Mouse (Mus musculus): Measurements from ENCODE around the gene Zfp414. TPM values are rescaled to one million over a fixed set of nuclear protein-coding genes. Genes with fewer than 3 reads are reported as not detected.
"Not testable (repeated sequence)": the region's sequence is repeated elsewhere in the genome, so short reads cannot be mapped to it uniquely, and the experiment has no call there.

Zfp414 gene
- total RNA-seq (2014; fragmentation: Nextera tagmentation): 73.2 and 79.9 TPM in 2 replicates
- 23.1 and 28.2 TPM in 2 replicates for total RNA-seq (2017)

DNA sequence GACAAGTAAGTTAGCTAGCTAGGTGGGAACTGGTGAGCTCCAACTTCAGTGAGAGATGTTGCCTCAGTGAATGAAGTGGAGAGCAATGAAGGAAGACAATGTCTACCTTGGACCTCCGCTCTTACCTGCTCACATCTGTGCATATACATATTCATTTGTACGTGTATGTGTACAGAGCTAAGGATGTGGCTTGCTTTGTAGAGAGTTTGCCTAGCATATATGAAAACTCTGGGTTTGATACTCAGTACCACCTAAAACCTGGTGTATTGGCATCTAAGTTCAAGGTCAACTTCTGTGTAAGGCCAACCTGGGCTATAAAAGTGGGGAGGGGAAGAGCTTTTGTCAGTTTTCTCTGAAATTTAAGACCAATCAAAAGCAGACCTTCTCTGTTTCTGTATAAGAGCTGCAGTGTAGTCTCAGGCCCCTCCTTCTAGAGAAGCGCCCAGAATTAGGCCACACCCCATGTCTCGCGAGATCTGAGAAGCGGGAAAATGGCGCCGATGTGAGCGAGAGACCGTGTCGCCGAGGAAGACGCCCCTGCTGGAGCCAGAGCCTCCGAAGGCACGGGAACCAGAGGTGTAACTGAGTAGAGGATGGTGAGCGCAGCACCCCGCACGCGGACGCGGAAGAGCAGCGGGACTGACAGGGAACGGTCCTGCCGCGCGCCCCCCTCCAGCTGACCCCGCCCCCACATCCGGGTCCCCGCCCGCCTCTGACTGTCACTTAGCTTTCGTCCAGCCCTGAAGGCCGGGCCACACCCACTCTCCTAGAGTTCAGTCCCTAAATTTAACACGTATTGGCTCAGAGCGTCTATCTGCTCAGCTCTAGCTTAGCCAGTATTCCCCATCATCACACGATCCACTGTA lies at the start of gene Zfp414:
TSS of gene Zfp414 (plus strand) at position 470 of the 866 bp plus-strand sequence.
- ATAC-seq (replicated peaks; ENCODE audit: poor library complexity, severe bottlenecking): peak; percentile 94

DNA sequence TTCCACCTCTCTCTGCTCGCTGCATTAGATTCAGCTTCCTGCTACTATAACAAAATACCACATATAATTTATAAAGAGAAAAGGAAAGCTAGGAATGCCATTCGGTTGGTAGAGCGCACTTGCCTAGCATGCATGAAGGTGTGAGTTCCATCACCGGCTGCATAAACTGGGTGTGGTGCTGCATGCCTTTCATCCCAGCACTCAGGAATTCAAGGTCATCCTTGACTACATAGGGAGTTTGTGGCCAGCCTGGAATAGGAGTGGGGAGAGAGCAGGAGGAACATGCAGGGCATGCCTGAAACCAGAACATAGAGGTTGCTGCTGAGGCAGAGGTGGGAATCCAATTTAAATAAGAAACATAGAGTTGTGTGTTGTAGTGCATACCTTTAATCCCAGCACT lies 44.8 kb upstream of the Zfp414 start:
- no peak for ATAC-seq (replicated peaks; ENCODE audit: poor library complexity, severe bottlenecking)

DNA sequence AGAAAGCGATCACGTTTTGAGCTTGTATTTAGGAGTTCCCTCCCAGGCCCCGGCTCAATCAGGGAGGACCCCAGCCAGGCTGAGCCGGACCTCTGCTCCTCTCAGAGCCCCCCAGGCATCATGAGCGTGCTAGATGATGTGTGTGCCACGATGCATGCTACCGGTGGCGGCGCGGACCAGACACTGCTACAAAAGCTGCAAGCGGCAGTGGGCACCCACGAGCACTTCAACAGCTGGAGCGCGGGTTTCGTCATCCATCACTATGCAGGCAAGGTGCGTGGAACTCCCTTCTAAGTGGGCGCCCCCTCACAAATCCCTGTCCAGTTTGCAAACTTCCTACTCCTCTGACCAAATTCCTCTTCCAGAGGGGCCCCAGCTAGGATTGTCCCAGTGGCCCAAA lies 42.9 kb upstream of the Zfp414 start:
- ATAC-seq (replicated peaks; ENCODE audit: poor library complexity, severe bottlenecking): no peak

DNA sequence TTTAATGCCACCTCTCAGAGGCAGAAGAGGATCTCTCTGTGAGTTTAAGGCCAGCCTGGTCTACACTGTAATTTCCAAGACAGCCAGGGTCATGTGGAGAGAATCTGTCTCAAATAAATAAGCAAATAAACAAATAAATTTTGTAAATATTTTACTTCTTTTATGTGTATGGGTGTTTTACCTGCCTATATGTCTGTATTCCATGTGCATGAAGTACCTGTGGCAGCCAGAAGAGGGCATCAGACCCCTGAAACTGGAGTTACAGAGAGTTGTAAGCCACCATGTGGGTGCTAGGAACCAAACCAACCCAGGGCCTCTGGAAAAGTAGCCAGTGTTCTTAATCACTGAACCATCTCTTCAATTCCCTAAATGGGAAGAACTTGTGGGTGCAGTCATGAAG lies 31.6 kb upstream of the Zfp414 start:
- ATAC-seq (replicated peaks; ENCODE audit: poor library complexity, severe bottlenecking): no peak

DNA sequence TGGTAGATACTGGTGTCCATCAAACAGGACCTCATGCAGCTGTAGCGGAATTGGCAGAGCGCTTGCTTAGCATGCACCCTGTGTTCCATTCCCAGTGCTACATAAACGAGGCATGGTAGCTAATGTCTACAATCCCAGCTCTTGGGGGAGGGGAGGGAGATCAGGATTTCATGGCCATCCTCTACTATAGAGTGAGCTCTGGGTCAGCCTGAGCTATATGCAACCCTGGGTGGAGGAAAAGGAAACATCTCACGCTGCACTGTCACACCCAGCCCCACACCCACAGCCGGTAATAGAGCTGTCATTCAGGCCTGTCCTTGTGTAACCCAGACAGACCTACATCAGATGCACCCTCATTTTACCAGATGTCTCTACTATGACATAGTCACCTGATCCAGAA lies 30.4 kb upstream of the Zfp414 start:
- no peak for ATAC-seq (replicated peaks; ENCODE audit: poor library complexity, severe bottlenecking)

DNA sequence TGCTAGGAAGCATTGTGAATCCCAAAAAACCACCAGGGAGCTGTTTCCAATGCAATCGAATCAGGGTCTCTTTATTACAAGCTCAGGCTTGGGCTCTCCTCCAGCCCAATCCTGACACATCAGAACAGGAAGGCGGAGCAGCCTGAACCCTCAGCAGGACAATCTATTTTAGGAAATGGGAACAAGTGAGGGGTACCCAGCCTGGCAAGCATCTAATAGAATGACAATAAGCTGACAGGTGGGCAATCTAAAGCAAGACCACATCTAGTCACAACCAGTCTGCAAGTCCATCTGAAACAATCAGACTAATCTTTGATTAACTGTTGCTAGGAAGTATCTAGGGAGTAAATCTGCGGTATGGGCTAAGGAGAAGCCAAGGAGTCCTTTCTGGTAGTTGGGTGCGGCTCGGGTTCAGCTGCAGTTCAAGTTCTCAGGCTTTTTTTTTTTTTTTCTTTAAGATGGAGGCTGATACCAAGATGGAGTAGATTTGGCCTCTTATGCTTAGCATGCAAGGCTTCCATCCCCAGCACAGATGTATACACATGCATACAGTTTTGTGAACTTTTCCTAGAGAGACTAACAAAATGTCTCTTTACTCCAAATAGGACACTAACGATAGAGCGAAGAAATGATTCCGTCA lies 28.9 kb upstream of the Zfp414 start:
- ATAC-seq (replicated peaks; ENCODE audit: poor library complexity, severe bottlenecking): no peak

DNA sequence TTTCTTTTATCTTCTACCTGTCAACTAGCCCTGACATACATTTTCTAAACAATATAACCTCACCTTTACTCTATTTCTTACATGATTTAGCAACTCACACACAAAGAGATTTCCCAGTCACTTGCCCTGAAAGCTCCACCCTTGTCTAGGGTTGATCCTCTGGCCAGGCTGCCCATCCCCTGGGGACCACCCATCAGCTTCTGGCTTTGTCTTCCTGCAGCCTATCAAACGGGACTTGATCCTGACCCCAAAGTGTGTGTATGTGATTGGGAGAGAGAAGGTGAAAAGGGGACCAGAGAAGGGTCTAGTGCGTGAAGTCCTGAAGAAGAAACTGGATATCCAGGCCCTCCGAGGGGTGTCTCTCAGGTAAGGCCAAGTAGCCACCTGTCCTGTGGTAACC lies 28.1 kb upstream of the Zfp414 start:
- no peak for ATAC-seq (replicated peaks; ENCODE audit: poor library complexity, severe bottlenecking)

DNA sequence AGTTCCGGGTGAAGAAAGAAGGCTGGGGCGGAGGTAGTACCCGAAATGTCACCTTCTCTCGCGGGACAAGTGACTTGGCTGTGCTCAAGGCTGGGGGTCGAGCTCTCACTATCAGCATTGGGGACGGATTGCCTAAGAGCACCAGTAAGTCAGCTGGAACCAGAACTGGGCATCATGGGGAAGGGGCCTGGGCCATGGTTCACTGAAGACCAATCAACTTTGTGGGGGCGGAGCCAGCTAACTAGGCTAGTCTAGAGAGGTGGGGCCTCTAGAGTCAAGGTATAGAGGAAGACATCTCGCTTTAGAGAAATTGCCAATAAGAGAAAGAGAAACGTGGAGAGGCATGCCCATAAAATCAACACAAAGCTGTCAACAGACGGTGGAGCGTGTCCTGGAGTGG lies 26.9 kb upstream of the Zfp414 start:
- no peak for ATAC-seq (replicated peaks; ENCODE audit: poor library complexity, severe bottlenecking)

DNA sequence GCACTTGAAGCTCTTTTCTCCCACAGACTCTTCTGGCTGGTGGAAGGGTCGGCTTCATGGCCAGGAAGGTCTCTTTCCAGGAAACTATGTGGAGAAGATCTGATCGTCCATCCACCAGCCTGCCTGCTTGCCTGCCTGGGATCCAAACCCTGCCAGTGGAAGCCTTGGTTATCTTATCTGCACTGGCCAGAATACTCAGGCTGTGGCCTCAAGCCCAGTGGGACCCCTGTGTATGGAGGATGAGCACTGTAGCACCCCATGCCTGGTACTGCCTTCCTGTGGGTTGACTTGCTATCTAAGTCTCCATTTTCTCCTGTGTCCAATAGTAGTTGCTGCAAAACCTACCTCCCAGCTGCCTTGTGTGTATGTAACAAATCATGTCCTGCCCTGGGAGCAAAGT lies 21.6 kb upstream of the Zfp414 start:
- ATAC-seq (replicated peaks; ENCODE audit: poor library complexity, severe bottlenecking): no peak

DNA sequence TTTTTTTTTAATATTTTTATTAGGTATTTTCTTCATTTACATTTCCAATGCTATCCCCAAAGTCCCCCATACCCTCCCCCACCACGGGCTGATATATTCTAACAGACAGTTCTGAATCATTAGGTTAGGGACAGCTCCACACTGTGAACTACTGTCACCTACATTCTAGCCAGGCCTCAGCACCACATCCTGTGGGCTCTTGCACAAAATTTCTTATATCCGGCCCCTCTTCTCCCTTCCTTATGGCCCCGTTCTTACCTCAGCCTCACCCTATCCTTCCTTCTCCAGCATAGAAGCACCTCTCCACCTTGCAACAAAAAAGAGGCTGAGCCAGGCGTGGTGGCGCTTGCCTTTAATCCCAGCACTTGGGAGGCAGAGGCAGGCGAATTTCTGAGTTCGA lies 18.3 kb upstream of the Zfp414 start:
- peak; percentile 85 for ATAC-seq (replicated peaks; ENCODE audit: poor library complexity, severe bottlenecking)

DNA sequence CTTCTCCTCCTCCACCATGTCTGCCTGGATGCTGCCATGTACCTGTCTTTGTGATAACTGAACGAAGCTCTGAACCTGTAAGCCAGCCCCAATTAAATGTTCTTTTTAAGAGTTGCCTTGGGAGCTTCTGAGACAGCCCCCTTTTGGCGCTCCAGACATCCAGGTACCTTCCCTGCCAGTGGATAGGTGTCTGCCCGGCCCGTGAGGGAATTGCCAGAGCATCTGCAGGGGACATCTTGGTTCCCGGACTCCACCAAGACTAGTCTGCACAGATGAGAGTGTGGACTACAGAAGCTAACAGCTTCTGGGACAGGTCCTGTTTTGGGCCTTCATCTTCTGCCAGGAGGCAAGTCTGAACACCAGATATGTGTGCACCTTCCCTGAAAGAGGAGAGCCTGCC lies 15.2 kb upstream of the Zfp414 start:
- ATAC-seq (replicated peaks; ENCODE audit: poor library complexity, severe bottlenecking): not testable (repeated sequence)

DNA sequence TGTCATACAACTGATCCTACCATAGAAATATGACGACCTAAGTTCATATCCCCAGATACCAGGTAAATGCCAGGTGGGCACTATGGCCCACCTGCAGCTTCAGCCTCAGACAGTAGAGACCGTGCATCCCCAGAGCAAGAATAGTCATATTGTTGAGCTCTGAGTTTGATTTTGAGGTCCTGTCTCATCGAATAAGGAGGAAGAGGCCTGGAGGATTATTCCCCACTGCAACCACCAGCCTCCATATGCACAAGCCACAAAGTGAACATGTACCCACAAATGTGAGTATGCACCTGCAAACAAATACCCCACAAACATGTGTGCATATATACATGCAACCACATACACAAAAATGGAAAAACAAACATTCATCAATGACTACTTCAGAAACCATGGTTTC lies 1.6 kb upstream of the Zfp414 start:
- ATAC-seq (replicated peaks; ENCODE audit: poor library complexity, severe bottlenecking): no peak

DNA sequence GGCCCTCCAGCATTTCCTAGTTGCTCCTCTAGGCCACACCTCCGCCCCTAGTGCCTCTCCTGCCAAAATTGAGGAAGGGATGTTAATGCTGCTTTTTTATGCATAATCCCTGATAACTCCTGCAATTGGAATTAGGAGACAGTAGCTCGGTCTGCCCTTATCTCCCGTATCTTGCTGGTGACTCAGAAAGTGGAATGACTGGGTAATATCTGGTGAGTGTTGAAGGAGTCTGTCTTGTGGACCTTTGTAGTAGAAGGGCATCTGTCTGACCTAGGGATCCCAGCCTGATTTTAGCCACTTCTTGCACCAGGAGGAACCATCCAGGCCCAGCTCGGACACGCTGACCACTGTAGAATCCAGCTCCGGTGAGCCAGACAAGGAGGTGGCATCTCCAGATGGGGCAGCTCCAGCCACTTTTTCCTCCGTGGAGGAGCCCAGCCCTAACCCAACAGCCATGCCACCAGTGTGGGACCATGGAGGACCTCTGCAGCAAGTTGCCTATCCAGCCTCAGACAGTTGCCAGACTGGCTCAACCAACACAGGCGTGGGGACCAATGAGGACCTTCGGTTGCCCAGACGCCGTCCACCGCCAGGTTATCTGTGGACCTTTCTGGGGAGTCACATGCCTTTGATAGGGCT lies 716 bp downstream of the Zfp414 start:
- 0 out of 2 replicates have a peak, but pooled peaks have one; percentile 1 for ATAC-seq (replicated peaks; ENCODE audit: poor library complexity, severe bottlenecking)

DNA sequence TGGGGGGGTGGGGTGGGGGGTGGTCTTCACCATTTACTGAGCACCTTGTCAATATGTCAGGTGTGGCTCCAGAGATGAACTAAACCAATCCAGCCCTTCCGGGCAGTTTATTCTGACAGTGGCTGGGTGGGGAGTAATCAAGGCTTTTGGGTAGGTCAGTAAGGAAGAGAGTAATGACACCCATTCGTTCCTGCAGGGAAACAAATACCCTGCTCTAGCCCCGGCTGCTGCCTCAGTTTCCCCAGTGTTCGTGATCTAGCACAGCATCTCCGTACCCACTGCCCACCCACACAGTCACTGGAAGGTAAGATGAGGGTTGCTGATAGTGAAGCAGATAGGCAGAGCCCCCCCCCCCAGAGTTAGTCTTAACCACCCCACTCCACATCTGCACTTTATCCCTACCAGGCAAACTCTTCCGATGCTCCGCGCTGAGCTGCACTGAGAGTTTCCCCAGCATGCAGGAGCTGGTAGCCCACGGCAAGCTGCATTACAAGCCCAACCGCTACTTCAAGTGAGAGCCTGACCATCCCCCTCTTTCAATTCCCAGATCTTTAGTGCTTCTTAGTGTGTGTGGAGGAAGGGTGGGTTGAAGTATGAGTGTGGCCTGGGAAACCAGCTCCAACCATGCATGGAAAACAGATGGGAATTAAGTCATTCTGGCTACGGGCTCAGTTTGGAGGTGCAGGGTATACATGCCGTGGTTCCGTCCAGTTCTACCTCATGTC lies 1.4 kb downstream of the Zfp414 start:
- ATAC-seq (replicated peaks; ENCODE audit: poor library complexity, severe bottlenecking): no peak

DNA sequence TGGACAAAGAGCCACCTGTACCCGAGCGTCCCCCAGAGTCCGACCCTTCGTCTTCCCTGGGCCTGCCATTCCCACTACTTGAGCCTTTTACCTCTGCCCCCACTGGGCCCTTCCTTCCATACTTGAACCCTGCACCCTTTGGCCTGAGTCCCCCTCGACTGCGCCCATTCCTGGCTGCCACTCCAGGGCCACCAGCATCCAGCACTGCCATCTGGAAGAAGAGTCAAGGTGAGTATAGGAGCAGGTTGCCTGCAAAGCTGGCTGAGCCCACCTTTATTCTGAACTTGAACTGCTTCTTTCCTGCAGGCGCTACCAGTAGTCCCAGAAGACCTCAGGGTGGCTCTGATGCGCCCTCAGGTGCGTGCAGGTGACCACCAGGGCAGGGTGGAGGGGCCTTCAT lies 2.3 kb downstream of the Zfp414 start:
- ATAC-seq (replicated peaks; ENCODE audit: poor library complexity, severe bottlenecking): no peak

DNA sequence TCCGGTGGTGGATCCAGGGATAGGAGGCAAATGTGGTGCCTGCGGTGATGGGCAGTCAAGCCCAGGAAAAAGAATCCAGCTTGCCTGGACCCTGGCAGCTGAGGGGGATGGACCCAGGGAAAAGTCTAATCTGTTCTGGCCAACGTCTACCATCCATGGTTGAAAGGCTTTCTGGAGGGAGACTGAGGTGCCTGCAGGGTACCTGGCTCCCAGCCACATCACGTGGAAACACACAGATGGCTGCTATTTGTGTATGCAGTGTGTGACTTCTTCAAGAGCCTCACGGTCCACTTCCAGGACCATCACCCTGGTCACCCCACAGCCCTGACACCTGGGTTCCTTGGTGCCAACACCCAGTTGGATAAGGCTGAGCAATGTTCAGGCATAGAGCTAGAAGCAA lies 2.9 kb downstream of the Zfp414 start:
- no peak for ATAC-seq (replicated peaks; ENCODE audit: poor library complexity, severe bottlenecking)

DNA sequence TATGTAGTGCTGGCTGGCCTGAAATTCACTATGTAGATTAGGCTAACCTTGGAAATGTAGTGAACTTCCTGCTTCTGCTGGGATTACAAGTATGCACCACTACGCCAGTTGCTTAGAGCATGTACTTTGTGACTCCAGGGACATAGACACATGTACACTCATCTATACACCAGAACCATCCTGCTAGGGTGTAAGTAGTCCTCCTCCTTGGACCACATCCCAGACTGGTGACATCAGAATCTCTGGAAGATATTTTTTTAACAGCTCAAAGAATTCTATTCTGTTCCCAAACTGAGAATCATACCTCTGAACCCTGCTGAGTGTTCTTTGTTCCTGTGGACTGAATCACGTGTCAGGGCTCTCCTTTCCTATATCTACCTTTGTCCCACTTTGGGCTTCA lies 8.1 kb downstream of the Zfp414 start:
- no peak for ATAC-seq (replicated peaks; ENCODE audit: poor library complexity, severe bottlenecking)

DNA sequence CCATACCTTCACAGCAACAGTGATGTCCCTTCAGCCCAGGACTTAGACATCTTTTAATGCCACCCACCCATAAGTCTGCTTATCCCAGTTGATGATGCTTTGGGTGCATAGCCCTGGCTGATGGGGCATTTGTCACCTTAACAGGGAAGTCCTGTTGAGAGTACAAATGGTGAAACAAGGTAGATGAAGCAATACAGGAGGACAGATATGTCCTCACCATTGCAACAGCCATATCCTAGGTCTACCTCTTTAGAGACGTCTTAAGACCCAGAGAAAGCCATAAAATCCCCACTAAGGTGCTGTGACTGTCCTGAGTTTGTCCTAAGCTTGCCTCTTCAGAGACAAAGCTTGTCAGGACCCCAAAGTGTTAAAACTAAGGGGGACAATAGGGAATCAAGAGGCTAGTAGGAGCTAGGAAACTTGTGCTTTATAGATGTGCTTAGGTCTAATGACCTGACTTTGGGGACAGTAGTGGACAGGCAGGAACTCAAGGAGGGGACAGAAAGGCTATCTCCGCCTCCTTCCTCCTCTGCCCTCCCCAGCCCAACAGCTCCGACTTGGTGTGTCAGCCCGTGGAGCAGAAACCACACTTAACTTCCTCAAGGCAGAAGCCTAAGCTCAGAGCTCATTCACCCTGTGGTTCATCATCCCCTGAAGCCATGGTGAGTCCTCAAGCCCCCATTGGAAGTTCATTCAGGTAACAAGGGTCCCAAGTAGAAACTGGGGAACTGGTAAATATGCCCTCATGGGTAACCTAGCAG lies 8.8 kb downstream of the Zfp414 start, which contains the start of gene Pram1:
TSS of gene Pram1 (plus strand) at position 541 of the 761 bp plus-strand sequence.
- peak; percentile 59 for ATAC-seq (replicated peaks; ENCODE audit: poor library complexity, severe bottlenecking)

DNA sequence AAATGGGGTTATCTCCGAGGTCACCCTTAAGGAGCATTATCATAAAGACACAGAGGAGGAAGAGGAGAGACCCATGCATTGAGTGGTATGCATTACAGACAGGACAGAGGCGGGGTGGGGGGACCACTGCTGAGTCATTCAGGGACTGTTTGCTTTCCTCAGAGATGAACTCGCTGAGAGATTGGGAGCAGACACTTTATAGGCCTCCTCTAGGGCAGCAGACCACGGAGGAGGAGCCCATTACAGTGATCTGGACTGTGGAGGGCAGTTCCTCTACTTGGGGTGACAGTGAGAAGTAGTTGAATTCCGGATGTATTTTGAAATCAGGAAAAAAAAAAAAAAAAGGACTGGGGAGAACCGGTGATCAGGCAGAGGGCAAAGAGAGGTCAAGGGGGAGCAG lies 10.9 kb downstream of the Zfp414 start:
- peak; percentile 73 for ATAC-seq (replicated peaks; ENCODE audit: poor library complexity, severe bottlenecking)

DNA sequence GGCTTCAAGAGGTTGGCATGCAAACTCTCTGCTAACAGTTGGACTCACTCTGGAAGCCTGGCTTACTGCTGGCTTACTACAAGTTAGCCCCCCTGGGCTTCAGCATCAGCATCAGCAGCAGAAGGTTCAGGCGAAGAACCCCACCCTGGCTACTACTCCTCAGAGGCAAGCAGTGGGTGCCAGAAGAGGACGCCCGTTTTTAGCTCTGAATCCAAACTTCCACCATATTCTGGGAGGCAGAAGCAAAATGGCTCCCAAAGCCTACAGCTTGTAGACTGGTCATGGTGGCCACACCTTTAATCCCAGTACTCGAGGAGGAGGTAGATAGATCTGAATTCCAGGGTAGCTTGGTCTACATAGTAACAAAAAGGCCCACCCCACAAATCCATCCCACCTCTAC lies 15.2 kb downstream of the Zfp414 start:
- no peak for ATAC-seq (replicated peaks; ENCODE audit: poor library complexity, severe bottlenecking)

Measured in granulocyte monocyte progenitor cell, adult 5-6 weeks (primary cell).